Mouse (Mus musculus) urinary bladder, postnatal 36 days (tissue): Measurements from ENCODE around the gene Dgkd.

ENCODE experiments used
- DNase-seq, 2 experiments: peaks; one replicate each; pipeline ENCODE4 v3.0.0; 2022; ENCODE audit warnings: low spot score in 2 of 2, mixed read lengths in 1 of 2

The Dgkd gene

GRCm38 (mm10) chr1:87848237-87848996 lies 4.7 kb upstream of the Dgkd start:
- no peak for DNase-seq

- DNase-seq, result no peak
Measured at GRCm38 (mm10) chr1:87849278-87849677, 3.8 kb upstream of the Dgkd start.

GRCm38 (mm10) chr1:87851344-87851743 lies 1.7 kb upstream of the Dgkd start:
- DNase-seq, result no peak

GRCm38 (mm10) chr1:87852081-87852790 lies 851 bp upstream of the Dgkd start:
- no peak for DNase-seq

- DNase-seq, result peak in 1 of 2 experiments; percentile 28
Measured at GRCm38 (mm10) chr1:87853601-87854361, 694 bp downstream of the Dgkd start.

GRCm38 (mm10) chr1:87854411-87854810 lies 1.3 kb downstream of the Dgkd start:
- DNase-seq, result no peak

DNA sequence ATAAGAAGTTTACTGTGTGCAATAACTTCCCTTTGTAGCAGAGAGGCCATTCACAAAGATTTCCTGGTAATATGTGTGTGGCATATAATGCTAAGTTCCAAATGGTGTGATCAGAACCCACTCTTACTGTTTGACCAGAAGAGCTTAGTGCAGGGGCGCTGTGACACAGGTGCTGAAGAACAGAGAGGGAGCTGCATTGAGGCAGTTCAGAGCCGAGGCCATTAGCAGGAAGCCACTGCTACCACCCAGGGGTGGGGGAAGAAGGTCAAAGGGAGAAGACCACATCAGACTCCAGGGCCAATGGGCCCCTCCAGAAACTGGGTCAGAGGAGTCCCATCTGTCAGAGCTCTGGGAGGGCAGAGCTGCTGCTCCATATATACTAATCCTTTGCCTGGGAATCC lies 1.8 kb downstream of the Dgkd start:
- no peak for DNase-seq

- no peak for DNase-seq
Measured at GRCm38 (mm10) chr1:87855522-87855921, 2.4 kb downstream of the Dgkd start.

DNA sequence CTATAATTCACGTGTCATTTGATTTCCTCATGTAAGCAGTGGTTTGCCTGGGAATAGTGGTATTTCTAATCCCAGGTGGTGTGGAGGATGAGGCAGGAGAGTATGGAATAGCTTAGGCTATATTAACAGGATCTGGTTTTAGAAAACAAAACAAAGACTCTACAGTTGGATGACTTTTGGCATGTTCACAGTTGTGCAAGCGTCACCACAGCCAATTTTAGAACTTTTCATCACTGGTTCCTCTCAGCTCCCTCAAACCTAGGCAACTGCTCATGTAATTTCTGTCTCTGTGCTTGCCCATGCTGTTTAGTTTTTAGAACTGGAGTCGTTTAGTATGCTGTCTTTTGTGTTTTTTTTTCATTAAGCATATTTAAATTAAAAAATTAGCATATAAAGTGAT lies 3.7 kb downstream of the Dgkd start:
- DNase-seq, result no peak

GRCm38 (mm10) chr1:87858031-87858430 lies 4.9 kb downstream of the Dgkd start:
- DNase-seq, result no peak

DNA sequence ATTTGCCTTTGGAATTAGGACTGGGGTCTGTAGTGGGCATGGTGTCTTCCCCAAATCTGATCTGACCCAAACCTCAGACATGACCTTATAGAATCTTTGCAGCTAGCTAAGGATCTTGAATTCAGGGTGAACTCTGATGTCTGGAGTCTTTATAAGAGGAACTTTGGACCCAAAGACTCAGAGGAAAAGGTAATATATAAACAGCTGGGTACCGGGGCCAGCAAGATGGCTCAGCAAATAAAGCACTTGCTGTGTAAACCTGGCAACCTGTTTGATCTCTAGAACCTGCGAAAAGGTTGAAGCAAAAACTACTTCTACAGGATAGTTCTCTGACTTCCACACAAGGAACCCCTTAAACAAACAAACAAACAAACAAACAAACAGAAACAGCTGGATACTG lies 5.4 kb downstream of the Dgkd start:
- DNase-seq, result no peak

- DNase-seq, result no peak
Measured at GRCm38 (mm10) chr1:87863602-87864001, 10.5 kb downstream of the Dgkd start.

GRCm38 (mm10) chr1:87864889-87865288 lies 11.8 kb downstream of the Dgkd start:
- no peak for DNase-seq

DNA sequence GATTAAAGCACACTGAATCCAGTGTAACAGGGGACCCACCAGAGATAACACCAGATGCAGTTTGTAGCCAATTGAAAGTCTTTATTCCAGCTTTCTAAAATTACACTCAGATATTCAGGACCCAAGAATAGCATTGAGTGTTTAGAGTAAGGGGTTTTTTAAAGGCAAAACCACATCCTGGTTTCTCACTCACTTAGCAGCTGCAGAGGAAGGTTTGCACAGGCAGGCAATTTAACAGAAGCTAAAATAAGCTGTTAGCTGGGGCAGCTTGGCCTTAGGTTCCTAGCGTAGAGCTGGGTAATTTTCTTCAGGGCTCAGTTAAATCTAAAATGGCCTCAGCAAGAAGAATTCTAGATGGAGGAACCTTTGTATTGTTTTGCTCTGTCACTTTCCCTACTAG lies 13.6 kb downstream of the Dgkd start:
- no peak for DNase-seq

DNA sequence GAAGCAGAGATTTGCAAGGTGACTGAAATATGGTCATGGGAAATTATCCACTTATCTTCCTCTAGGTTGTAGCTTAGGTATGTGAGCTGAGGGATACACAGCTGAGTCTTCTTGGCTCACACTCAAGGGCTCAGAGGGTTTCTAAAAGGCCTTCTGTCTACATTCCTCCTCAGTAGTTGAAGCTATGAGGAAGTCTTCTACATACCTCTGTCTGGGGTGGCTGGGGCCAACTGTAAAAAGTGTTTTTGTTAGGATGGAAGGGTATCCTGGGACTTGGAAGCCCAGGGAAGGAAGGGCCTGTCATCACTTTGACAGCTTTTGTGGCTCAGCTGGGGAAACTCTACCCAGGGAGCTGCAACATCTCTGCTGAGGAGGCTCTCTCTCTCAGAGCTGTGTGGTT lies 18.5 kb downstream of the Dgkd start:
- DNase-seq, result no peak

DNA sequence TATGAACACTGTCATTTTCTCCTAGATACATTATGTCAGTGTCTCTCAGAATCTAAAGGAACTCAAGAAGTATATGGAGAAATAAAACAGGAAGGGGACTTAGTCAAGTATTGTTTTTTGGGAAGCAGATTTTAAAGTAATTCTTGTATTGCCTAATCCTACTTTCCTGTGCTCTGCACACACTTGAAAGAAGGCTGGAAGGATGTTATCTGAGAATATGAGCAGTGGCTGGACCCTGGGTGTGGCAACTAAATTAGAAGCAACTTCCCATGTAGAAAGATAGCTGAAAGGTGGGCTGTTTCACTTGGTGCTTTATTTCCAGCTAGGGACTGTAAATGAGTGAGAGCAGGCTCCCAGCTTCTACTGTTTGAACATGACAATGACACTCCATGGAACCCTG lies 20.0 kb downstream of the Dgkd start:
- no peak for DNase-seq

- no peak for DNase-seq
Measured at GRCm38 (mm10) chr1:87876065-87876464, 23.0 kb downstream of the Dgkd start.

GRCm38 (mm10) chr1:87877552-87878283 lies 24.6 kb downstream of the Dgkd start:
- no peak for DNase-seq

DNA sequence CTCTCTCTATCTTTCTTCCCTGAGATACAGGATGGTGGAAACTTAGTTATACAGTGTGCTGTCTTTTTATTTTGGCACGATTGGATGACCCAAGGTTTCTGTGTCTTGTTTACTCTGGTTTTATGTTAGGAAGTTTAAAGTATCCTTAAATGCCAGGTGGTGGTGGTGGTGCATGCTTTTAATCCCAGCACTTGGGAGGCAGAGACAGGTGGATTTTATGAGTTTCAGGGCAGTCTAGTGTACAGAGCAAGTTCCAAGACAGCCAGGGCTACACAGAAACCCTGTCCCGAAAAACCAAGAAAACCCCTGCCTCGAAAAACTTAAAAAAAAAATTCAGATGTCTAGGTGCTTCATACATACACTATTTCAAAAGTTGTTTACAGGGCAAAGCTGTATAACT lies 25.9 kb downstream of the Dgkd start:
- no peak for DNase-seq

GRCm38 (mm10) chr1:87879494-87880325 lies 26.6 kb downstream of the Dgkd start:
- peak; percentile 62 to 83 for DNase-seq

- DNase-seq, result no peak
Measured at GRCm38 (mm10) chr1:87880326-87880627, 27.2 kb downstream of the Dgkd start.
